Mouse (Mus musculus) spleen, adult 2 months (tissue): ENCODE results near the gene Denr. TPM values are rescaled to one million over a fixed set of nuclear protein-coding genes. Genes with fewer than 3 reads are reported as not detected.

Experiments
- DNase-seq, 2 experiments: peaks; one replicate each; pipeline versions ENCODE4 v3.0.0 to v3.0.0-alpha.2; 2012 to 2021; ENCODE audit warnings: low spot score in 2 of 2, low read depth in 1 of 2
- H3K27ac ChIP-seq: fragments of 200-500 bp; 2 replicates; pipeline ENCODE4 v1.5.1; 2012; ENCODE audit warnings: low read length, inconsistent platforms; ENCODE audit not compliant: insufficient read depth
- H3K27me3 ChIP-seq: fragments of 200-500 bp; 2 replicates; pipeline ENCODE4 v1.6.1; 2012; ENCODE audit warnings: mild to moderate bottlenecking, moderate library complexity, low read length, inconsistent platforms; ENCODE audit not compliant: control insufficient read depth, insufficient read depth
- H3K36me3 ChIP-seq: fragments of 200-500 bp; 2 replicates; pipeline ENCODE4 v1.6.1; 2012; ENCODE audit warnings: mild to moderate bottlenecking, low read length, inconsistent platforms; ENCODE audit not compliant: control insufficient read depth, insufficient read depth
- H3K4me1 ChIP-seq: fragments of 200-500 bp; 2 replicates; pipeline ENCODE4 v1.6.1; 2011; ENCODE audit warnings: inconsistent platforms; ENCODE audit not compliant: control insufficient read depth, insufficient read depth, insufficient read length
- H3K4me3 ChIP-seq: fragments of 200-500 bp; 2 replicates; pipeline ENCODE4 v1.5.1; 2011; ENCODE audit warnings: mild to moderate bottlenecking, inconsistent platforms; ENCODE audit not compliant: insufficient read depth, insufficient read length; ENCODE audit errors: extremely low read depth
- CTCF ChIP-seq: fragments of 200-500 bp; IDR thresholded peaks from 2 replicates; pipeline ENCODE4 v1.5.1; 2011; ENCODE audit warnings: mild to moderate bottlenecking, inconsistent platforms; ENCODE audit not compliant: insufficient read depth, insufficient read length, insufficient replicate concordance; ENCODE audit errors: extremely low read depth
- POLR2A ChIP-seq: fragments of 200-500 bp; IDR thresholded peaks from 2 replicates; pipeline ENCODE4 v1.6.1; 2011; ENCODE audit warnings: low read depth, low read length, inconsistent platforms
- WGBS: fragments of 180-500 bp; shearing (Covaris S2); methylation state at CpG from one replicate; pipeline ENCODE4 v1.1.7; 2018; 5-methylcytosine and 5-hydroxymethylcytosine counted together
- polyA plus RNA-seq: library from polyadenylated mRNA; depleted of rRNA; stranded (reverse); fragments of >200 nt; gene quantifications from 2 replicates; pipeline ENCODE4 v1.2.3, GENCODE M21; 2012; rRNA removed

Gene Denr
- polyA plus RNA-seq, 1 experiment, result 14.1 TPM

DNA sequence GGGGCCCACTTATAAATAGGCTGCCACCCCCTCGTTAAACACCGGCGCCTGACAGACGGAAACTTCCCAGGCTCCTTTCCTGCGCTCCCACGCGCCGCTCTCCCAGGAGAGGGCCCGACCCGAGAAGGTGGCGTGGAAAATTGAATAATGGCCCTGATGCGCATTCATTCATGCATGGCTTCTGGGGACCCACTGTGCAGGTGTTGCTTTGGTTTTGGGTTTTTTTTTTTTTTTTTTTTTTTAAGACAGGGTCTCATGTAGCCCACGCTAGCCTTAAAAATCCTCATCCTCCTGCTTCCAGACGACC is 67.2 kb downstream of the Denr start:
- H3K36me3 ChIP-seq, result peaks cover 4% of the 10 kb centered on the region; the same call in 1 of the 2 replicates
- H3K4me1 ChIP-seq, result peaks cover 23% of the 10 kb centered on the region; the same call in 1 of the 2 replicates
- peak overlapping the region; percentile 93 for H3K27ac ChIP-seq
- peak overlapping the region; percentile 82 for H3K4me3 ChIP-seq
- no peak for DNase-seq
- under 1% methylated on average over 14 of the region's 14 CpGs for WGBS
- no peaks in the 10 kb centered on the region for H3K27me3 ChIP-seq
- no peak for TF ChIP-seq POLR2A
- no peak for TF ChIP-seq CTCF

DNA sequence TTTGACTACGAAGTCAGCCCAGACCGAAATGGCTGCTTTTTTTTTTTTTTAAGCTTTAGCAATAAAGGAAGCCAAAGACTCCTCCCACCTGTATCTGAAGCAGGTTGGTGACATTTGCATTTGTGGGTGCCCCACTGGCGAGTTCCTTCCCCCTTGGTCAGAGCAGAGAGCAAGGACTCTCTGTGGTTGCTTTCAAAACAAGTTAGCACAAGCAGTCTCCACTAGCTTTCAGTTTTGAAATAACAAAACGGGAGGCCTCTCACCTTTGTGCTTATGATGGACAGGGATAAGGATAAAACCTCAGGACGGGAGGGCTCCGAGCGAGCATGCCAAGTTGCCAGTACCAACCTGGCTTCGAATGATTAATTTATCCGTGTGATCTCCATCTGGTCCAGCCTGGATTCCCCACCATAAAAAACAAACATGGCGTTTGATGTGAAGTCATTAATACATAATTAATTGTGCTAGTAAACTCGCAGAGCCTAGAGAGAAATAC is 67.7 kb downstream of the Denr start:
- peak overlapping the region; percentile 86 for H3K27ac ChIP-seq
- H3K36me3 ChIP-seq, result peaks cover 4% of the 10 kb centered on the region; the same call in 1 of the 2 replicates
- TF ChIP-seq CTCF (no peak), POLR2A (peak; percentile 23; the same call in 1 of the 2 replicates)
- peaks cover 28% of the 10 kb centered on the region; the same call in 1 of the 2 replicates for H3K4me1 ChIP-seq
- H3K4me3 ChIP-seq, result peak overlapping the region; percentile 60
- H3K27me3 ChIP-seq, result no peaks in the 10 kb centered on the region
- peak; percentile 80 to 83 for DNase-seq
- WGBS, result 7% methylated on average over 11 of the region's 11 CpGs

DNA sequence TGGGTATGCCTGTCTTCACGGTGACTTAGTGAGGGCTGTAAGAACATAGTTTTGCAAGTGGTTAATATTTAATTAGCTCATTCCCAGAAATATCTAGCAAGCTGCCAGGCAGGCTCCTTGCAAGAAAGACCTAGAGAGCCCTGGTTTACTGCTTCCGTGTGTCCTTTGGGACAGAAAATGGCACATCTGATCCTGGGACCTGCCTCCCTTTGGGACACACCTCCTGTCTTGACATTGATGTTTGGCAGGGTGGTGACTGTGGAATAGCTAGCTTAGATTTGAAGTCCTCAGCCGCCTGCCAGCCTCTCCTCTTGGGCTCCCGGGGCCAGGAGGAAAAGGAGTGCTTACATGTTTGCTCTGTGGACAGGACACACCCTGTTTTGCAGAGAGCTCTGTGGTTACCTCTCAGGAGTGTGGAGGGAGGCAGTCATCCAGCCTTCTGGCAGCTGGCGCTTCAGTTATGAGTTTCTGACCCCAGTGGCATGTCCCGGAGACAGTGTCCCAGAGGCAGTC is 68.7 kb downstream of the Denr start:
- peaks cover 36% of the 10 kb centered on the region; the same call in 1 of the 2 replicates for H3K4me1 ChIP-seq
- H3K27ac ChIP-seq, result peak overlapping the region; percentile 86
- peaks cover 4% of the 10 kb centered on the region; the same call in 1 of the 2 replicates for H3K36me3 ChIP-seq
- H3K4me3 ChIP-seq, result peak overlapping the region; percentile 12; the same call in 1 of the 2 replicates
- 28% methylated on average over 6 of the region's 6 CpGs for WGBS
- no peaks in the 10 kb centered on the region for H3K27me3 ChIP-seq
- TF ChIP-seq CTCF, result no peak
- TF ChIP-seq POLR2A, result no peak
- no peak for DNase-seq

DNA sequence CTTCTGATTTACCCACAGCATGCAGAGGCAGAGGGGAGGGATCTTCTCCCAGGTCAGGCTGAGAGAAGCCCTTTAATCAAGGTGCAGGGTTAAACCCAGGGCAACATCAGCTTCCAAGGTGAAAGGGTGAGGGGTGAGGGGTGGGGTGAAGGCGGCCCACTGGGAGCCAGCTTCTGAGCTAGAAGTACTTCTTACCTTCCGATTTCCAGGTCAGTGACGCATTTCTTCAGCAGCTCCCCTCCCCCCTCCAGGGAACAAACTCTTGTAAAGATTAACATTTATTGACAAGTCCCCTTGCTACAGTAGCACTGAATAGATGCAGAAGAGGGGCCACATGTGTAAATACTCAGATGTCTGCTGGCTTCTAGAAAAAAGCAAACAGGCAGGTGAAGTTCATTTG is 70.3 kb downstream of the Denr start:
- WGBS, result 94% methylated on average over 3 of the region's 3 CpGs

DNA sequence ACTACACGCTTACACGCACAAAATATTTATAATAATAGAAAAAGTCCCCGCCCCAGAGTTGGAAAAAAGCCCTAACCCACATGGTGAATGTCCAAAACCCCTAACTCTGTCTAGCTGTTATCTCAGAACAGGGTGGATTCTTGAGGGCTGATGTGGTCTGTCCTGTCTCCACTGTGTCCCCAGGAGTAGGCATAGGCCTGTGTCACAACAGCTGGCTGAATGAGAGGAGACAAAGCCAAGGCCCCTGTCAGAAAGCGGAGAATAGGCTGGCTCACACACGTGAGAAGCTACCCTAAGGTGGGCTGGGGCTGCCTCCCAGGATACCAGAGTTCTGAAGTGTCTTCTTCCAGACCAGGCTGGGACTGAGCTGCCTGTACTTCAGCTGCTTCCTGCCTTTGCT is 71.2 kb downstream of the Denr start:
- DNase-seq, result no peak
- H3K4me3 ChIP-seq, result no peak overlapping the region

More for the DNA sequence above, 70.3 kb downstream of the Denr start:
- H3K4me1 ChIP-seq, result peaks cover 42% of the 10 kb centered on the region; the same call in 1 of the 2 replicates
- no peak for TF ChIP-seq CTCF
- no peaks in the 10 kb centered on the region for H3K27me3 ChIP-seq
- DNase-seq, result no peak
- peaks cover 4% of the 10 kb centered on the region; the same call in 1 of the 2 replicates for H3K36me3 ChIP-seq
- no peak overlapping the region for H3K4me3 ChIP-seq
- H3K27ac ChIP-seq, result no peak overlapping the region

More for the DNA sequence above, 71.2 kb downstream of the Denr start:
- Histone ChIP-seq H3K36me3 (peaks cover 4% of the 10 kb centered on the region; the same call in 1 of the 2 replicates), H3K27me3 (no peaks in the 10 kb centered on the region), H3K27ac (no peak overlapping the region), H3K4me1 (peaks cover 49% of the 10 kb centered on the region; the same call in 1 of the 2 replicates)
- no peak for TF ChIP-seq CTCF
- no peak for TF ChIP-seq POLR2A
- 72% methylated on average over 5 of the region's 5 CpGs for WGBS

Other genes starting within 250 kb of the Denr start
- 10.8 and 11.4 TPM in 2 replicates for gene Clip1, start 222.6 kb upstream of the Denr start, polyA plus RNA-seq
- 18.8 and 24.4 TPM in 2 replicates for gene Zcchc8, start 186.1 kb upstream of the Denr start, polyA plus RNA-seq
- 9.0 and 11.3 TPM in 2 replicates for gene Rsrc2, start 157.8 kb upstream of the Denr start, polyA plus RNA-seq
- 1.5 and 2.1 TPM in 2 replicates for gene Kntc1, start 157.5 kb upstream of the Denr start, polyA plus RNA-seq
- gene Hcar2, start 41.7 kb upstream of the Denr start, polyA plus RNA-seq, result 7.2 and 9.7 TPM in 2 replicates
- gene Hcar1, start 27.2 kb upstream of the Denr start, polyA plus RNA-seq, result 0.95 and 1.3 TPM in 2 replicates
- 0.41 and 0.50 TPM in 2 replicates for gene Gm43518, start 20.2 kb downstream of the Denr start, polyA plus RNA-seq
- gene Ccdc62, start 23.5 kb downstream of the Denr start, polyA plus RNA-seq, result 1.1 and 1.3 TPM in 2 replicates
- gene Hip1r, start 66.5 kb downstream of the Denr start, polyA plus RNA-seq, result 46.3 and 59.2 TPM in 2 replicates
- gene Vps37b, start 125.1 kb downstream of the Denr start, polyA plus RNA-seq, result 58.1 and 72.8 TPM in 2 replicates
- gene Abcb9, start 188.6 kb downstream of the Denr start, polyA plus RNA-seq, result 7.0 and 7.8 TPM in 2 replicates
- 35.5 and 52.0 TPM in 2 replicates for gene Ogfod2, start 205.1 kb downstream of the Denr start, polyA plus RNA-seq
- gene Arl6ip4, start 208.9 kb downstream of the Denr start, polyA plus RNA-seq, result 28.2 and 36.0 TPM in 2 replicates